Mouse (Mus musculus): ENCODE data around the gene Rad23b.
A peak's percentile ranks its signal among the peaks of the same experiment; 100 is the strongest.
"Not testable (repeated sequence)": the region's sequence is repeated elsewhere in the genome, so short reads cannot be mapped to it uniquely, and the experiment has no call there.

The Rad23b gene

DNA sequence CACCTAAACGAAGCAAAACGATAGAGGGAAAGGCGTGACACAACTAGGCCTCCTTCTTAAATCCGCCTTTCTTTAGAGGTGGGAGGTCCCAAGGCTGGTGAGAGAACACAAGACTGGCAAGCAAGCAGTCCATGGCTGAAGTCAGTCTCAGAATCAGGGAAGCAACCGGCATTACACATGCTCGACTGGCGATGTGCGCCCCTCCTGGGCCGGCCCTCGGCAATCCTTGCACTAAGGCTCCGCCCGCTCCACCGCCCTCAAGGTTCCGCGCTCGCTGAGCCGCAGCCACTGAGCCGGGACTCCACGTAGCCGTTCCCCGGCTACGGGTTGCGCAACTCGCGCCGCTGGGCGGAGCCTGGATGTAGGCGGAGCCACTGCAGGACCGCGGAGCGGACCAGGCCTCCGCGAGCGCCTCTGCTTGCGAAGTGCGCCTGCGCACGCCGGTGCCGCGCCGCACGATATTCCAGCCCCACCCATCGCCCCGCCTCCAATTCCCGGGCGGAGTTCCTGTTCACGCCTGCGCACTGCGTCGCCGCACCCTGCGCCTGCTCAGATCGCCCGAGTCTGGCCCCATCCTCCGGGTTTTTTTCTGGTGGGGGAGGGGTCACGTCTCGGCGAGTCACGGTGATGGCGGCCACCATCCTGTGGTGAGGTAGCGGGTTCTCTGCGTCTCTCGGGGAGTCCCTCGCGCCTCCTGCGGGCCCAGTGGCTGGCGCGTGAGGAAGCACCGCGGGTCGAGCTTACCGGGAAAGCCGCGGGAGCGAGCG lies at the start of gene Rad23b:
Gene Rad23b, plus strand, starts transcription at position 592 of the 767 bp plus-strand sequence.
- DNase-seq (ENCODE audit: low spot score in 2 of 2): peak; percentile 100

DNA sequence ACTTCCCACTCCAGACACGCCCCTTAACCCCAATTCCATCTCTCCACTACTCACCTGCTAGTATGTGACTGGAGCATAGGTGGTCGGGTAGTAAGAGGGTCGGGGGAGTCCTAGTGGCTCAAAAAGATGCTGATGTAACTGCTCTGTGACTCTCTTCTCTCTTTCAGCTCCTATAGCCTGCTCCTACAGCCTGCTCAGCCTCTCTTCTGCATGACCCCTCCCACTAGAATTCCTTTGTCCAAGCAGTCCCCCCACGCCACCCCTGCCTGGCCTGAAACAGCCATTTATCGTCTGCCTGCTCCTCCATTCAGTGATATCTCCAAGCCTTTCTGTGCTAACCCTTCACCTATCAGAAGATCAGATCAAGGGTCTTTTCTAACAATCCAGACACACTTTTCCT lies 45.7 kb upstream of the Rad23b start:
- DNase-seq (ENCODE audit: low spot score in 2 of 2): no peak

DNA sequence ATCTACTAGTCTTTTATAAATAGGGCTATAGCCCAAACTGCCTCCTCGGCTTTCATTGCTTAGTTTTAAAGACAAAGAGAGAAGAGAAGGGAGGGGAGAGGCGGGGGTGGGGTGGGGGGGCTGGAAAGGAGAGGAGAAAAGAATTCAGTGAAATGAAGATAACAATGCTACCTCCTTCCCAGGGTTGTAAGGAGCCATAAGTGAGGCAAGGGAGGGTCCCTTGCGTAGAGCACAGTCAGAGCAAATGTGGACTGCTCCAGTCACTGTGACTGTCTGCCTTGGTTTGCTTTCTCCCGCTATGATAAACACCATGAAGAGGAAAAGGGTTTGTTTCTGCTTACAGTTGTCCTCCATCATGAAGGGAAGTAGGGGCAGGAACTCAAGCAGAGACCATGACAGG lies 43.2 kb upstream of the Rad23b start:
- DNase-seq (ENCODE audit: low spot score in 2 of 2): no peak

- no peak for DNase-seq (ENCODE audit: low spot score in 2 of 2)
Observed at GRCm38 (mm10) chr4:55316726-55317125, 33.1 kb upstream of the Rad23b start.

DNA sequence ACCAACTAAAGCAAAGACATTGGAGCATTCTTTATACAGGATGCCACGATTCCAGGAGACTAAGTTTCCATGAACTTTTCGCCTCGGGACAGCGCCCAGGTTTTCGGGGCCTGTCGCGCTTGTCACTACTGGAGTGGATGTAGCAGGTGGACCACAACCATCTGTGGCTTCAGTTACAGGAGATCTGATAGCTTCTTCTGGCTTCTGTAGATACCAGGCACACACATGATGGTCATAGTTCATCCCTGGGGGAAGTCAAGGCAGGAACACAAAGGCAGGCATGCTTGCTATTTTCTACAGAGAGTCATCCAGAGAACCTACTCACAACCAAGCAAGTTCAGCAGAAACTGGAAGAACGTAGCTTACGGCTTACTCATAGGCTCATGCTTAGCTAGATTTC lies 31.5 kb upstream of the Rad23b start:
- DNase-seq (ENCODE audit: low spot score in 2 of 2): not testable (repeated sequence)

- DNase-seq (ENCODE audit: low spot score in 2 of 2): no peak
Observed at GRCm38 (mm10) chr4:55325786-55326518, 23.9 kb upstream of the Rad23b start.

GRCm38 (mm10) chr4:55327508-55327907 lies 22.3 kb upstream of the Rad23b start:
- DNase-seq (ENCODE audit: low spot score in 2 of 2): no peak

DNA sequence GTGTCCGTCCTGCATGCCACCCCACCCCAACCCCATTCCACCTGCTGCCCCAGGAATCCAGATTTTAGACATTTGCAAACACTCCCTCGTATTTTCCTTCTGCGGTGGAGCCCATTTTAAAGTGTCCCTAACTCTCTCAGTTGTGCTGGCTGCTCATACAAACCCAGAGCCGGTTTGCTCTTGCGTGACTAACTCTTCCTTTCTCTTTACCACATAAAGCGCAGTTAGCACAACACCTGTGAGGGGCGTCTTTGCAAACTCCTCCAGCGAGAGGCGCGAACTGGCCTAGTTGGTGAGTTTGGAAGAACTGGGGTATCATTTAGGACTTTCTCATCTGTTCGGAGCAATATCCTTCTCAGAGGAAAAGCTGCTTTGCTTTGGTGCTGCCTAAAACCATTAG lies 21.4 kb upstream of the Rad23b start:
- no peak for DNase-seq (ENCODE audit: low spot score in 2 of 2)

- not testable (repeated sequence) for DNase-seq (ENCODE audit: low spot score in 2 of 2)
Observed at GRCm38 (mm10) chr4:55328928-55329327, 20.9 kb upstream of the Rad23b start.

DNA sequence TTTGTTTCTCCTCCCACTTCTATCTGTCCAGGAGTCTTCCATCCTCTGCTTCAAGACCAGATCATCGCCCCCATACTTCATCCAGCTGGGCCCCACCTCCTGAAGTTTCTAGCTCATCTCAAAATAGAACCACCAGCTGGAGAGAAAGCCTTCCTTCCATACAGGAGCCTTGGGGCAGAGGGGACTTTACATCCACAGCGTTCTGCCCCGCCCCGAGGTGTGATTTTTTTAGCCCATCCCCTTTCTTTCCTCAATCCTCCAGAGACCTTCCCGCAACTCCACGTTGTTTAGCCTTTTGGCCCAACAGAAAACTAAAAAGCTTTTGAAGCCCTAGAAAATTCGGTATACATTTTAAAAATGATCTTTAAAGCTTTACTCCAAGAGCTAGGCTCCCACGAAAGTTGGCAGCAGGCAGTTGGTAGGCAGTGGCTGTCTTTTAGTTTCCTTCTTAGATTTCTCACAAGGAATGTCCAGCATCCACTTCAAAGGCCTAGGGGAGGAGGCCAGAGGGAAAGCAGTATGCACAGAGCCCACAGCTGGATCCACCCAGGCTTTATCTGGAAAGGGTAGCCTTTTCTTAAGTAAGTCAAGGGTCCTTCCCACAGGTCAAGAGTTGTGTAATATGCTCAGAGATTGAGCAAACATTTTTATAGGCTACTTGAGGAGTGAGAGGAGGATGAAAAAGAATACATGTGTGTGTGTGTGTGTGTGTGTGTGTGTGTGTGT lies 20.1 kb upstream of the Rad23b start:
- no peak for DNase-seq (ENCODE audit: low spot score in 2 of 2)

- DNase-seq (ENCODE audit: low spot score in 2 of 2): no peak
Observed at GRCm38 (mm10) chr4:55335030-55335770, 14.6 kb upstream of the Rad23b start.

DNA sequence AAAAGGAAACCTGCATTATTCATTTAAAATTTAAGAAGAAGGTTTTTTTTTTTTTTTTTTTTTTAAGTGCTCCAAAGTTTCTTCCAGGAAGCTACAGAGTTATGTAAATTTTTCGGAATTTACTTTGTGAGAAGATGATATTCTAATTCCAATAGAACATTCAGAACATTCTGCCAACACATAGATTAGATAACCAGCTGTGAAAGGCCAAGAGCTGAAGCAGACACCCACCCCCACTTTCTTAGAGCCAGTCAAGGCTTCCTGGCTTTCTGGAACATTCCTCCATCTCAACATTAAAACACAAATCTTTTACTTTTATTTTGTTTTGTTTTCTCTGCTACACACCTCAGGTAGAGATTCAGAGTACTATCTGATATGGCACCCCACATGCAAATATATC lies 10.9 kb upstream of the Rad23b start:
- DNase-seq (ENCODE audit: low spot score in 2 of 2): no peak

DNA sequence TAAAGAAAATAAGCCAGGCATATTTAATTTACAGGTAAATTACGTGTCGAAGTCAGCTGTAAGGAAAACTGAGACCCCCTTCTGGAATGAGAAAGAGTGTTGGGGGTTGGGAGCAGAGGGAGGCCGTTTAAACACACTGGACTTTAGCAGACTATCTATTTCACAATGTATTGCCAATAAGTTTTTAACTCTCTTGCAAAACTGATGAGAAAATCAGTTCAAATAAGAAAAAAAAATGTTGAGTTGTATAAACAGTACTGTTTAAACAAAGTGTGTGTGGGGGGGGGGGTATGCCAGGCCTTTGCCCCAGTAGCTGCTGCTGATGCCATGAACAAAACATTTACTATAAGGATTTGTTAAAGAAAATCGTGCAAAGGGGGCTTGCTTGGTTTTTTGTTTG lies 10.5 kb upstream of the Rad23b start:
- DNase-seq (ENCODE audit: low spot score in 2 of 2): no peak

- no peak for DNase-seq (ENCODE audit: low spot score in 2 of 2)
Observed at GRCm38 (mm10) chr4:55341797-55342196, 8.0 kb upstream of the Rad23b start.

DNA sequence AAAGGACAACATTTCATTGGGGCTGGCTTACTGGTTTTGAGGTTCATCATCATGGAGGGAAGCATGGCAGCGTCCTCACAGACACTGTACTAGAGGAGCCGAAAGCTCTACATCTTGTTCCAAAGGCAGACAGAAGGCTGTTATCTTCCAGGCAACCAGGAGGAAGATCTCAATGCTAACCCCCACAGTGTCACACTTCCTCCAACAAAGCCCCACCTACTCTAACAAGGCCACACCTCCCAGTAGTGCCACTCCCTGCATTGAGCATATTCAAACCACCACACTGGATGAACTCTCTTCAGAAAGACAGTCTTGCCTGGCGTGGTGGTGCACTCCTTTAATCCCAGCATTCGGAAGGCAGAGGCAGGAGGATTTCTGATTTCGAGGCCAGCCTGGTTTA lies 7.2 kb upstream of the Rad23b start:
- DNase-seq (ENCODE audit: low spot score in 2 of 2): no peak

DNA sequence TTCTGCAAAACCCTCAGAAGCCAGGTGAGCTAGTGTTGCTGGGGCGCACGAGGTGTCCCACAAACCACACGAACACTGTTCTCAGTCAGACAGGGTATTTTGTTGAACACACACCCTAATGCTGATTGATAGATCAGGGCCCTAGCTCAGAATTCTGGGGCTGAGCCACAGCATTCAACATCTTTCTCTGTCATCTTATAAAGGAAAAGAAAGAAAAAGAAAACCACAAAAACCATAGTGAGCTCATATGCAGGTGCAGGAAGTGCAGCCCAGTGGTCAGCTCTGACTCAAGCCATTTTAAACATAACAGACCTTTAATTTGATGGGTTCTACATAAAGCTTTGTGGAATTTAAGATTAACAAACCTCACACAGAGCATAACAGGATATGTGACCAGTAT lies 6.6 kb upstream of the Rad23b start:
- no peak for DNase-seq (ENCODE audit: low spot score in 2 of 2)

DNA sequence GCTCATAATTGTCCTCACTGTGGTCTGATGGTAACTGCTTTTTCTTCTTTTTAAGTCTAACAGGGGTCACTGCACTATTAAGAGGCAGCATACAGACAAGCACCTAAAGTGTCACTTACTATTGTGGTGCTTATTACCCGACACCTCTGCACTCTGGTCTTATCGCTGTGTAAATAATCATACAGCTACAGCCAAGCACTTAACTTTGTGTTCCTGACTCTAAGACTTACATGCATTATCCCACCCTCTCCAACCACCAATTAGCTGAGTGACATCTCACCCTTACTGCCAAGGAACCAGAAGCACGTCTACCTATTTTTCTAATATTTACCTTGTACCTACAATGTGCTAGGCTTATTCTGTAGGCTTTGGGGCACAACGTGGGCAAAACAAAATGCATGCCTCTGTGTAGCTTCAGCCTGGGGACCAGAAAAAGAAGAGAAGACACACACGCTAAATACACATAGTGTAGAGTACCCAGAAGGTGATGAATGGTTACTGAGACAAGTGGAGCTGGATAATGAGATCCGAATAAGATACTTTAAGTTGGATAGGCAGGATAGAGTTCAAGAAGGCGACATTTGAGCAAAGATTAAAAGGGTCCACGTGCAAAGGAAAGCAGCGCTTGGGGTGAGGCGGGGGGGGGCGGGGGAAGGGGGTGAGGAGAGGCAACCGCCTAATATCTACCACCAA lies 938 bp upstream of the Rad23b start:
- DNase-seq (ENCODE audit: low spot score in 2 of 2): no peak

DNA sequence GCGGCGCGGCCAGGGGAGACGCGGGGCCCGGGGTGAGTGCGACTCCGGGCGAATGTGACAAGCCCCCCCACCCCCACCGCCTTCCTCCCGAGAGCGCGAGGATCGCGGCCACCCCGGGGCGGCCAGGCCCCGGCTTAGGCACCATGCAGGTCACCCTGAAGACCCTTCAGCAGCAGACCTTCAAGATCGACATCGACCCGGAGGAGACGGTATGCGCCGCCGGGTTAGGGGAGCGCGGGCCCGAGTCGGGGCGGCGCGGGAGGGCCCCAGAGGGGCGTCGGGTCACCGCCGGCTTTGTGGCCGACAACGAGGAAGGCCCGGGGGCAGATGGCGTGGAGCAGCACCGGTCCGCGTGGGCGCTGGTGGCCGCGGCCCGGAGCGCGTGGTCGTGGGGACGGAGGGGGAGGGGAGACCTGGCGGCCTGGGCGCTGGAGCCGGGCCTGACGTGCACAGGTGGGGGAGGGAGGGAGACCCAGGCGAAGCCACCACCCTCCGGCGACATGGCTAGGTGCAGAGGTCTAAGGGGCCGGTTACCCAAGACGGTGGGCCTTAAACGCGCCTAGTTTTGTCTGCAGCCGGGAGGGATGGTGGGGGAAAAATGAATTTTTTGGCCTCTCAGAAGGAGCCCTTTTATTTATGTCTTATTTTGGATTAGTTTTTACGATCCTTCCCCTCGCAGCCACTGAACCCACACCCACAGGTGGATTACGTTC lies 532 bp downstream of the Rad23b start:
- DNase-seq (ENCODE audit: low spot score in 2 of 2): peak; percentile 33 to 57

GRCm38 (mm10) chr4:55351037-55351436 lies 1.2 kb downstream of the Rad23b start:
- DNase-seq (ENCODE audit: low spot score in 2 of 2): no peak

- DNase-seq (ENCODE audit: low spot score in 2 of 2): no peak
Observed at GRCm38 (mm10) chr4:55351860-55352259, 2.0 kb downstream of the Rad23b start.

GRCm38 (mm10) chr4:55354038-55354437 lies 4.2 kb downstream of the Rad23b start:
- no peak for DNase-seq (ENCODE audit: low spot score in 2 of 2)
